Mouse (Mus musculus): ENCODE results near the gene Cpm. TPM values are rescaled to one million over a fixed set of nuclear protein-coding genes. Genes with fewer than 3 reads are reported as not detected.

The Cpm gene
- polyA plus RNA-seq, 1 experiment from 2014 or later: 38.3 TPM

DNA sequence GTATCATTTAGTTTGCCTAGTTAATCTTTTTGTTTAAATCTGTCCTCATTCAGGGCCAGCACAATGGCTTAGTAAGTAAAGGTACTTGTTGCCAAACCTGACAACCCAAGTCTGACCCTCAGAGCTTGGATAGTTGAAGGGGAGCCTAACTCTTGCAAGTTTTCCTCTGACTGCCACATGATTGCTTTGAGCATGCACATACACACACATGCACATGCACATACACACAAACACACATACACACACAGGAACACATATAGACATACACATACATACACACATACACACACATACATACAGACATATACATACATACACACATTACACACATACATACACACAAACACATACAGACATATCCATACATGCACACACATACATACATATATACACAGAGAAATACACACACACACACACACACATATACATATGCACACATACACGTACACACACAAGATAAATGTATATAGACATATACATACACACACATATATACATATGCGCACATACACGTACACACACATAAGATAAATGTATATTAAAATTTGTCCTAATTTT, 95.6 kb downstream of the Cpm start:
- ATAC-seq (ENCODE audit: insufficient number of reproducible peaks, low FRiP score, low TSS enrichment, low read depth) (no peak), DNase-seq (ENCODE audit: low spot score) (no peak)
- Histone ChIP-seq H3K9me3 (ENCODE audit: control insufficient read depth, low read length) (no peaks in the 10 kb centered on the region), H3K4me3 (ENCODE audit: low read depth, low read length) (no peak overlapping the region), H3K27me3 (ENCODE audit: control insufficient read depth, insufficient read depth, low read length) (no peaks in the 10 kb centered on the region), H3K36me3 (ENCODE audit: control insufficient read depth, insufficient read depth, low read length) (no peaks in the 10 kb centered on the region), H3K4me2 (ENCODE audit: low read depth, severe bottlenecking) (no peak overlapping the region), H3K9ac (ENCODE audit: low read length) (no peak overlapping the region), H3K27ac (replicated peaks; ENCODE audit: low read depth, low read length) (no peak overlapping the region), H3K4me1 (ENCODE audit: control insufficient read depth, insufficient read depth, low read length) (no peaks in the 10 kb centered on the region)
- WGBS: 90% methylated on average over 3 of the region's 3 CpGs

DNA sequence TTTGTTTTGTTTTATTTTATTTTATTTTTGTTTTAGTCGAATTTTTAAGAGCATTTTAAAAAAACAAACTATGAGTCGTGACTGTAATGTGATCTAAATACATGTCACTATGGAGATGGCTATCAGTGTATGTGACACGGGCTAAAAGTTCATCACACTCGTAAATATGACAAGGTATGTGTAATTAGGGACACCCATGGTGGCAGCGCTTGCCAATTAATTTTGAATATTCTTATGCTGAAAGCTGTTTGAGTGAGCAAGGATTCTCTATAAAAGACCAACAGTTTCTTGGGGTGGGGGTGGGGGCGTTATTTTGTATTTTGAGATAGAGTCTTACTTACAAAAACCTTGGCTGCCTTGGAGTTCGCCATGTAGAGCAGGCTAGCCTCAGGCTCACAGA, 96.4 kb downstream of the Cpm start:
- Histone ChIP-seq H3K4me2 (ENCODE audit: low read depth, severe bottlenecking) (no peak overlapping the region), H3K27ac (replicated peaks; ENCODE audit: low read depth, low read length) (no peak overlapping the region), H3K27me3 (ENCODE audit: control insufficient read depth, insufficient read depth, low read length) (no peaks in the 10 kb centered on the region), H3K9ac (ENCODE audit: low read length) (no peak overlapping the region), H3K36me3 (ENCODE audit: control insufficient read depth, insufficient read depth, low read length) (no peaks in the 10 kb centered on the region), H3K4me3 (ENCODE audit: low read depth, low read length) (no peak overlapping the region), H3K4me1 (ENCODE audit: control insufficient read depth, insufficient read depth, low read length) (no peaks in the 10 kb centered on the region), H3K9me3 (ENCODE audit: control insufficient read depth, low read length) (no peaks in the 10 kb centered on the region)
- ATAC-seq (ENCODE audit: insufficient number of reproducible peaks, low FRiP score, low TSS enrichment, low read depth) (no peak), DNase-seq (ENCODE audit: low spot score) (no peak)
- 77% methylated on average over 7 of the region's 7 CpGs for WGBS

DNA sequence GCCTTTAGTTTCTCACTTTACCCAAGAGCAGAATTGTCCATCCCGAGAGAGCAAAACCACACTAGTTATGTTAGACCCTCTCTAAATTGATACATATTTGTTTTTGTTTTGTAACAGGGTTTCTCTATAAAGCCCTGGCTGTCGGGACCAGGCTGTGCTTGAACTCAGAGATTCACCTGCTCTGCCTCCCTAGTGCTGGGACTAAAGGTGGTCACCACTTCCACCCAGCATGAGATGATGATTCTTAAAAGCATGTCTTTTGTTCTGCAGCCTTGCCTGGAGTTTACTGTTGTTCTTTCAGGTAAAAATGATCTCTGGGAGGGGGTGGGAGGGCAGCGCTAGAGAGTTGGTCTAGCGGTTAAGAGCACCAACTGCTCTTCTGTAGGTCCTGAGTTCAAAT, 97.0 kb downstream of the Cpm start:
- H3K4me3 ChIP-seq (ENCODE audit: low read depth, low read length): no peak overlapping the region
- no peaks in the 10 kb centered on the region for H3K4me1 ChIP-seq (ENCODE audit: control insufficient read depth, insufficient read depth, low read length)
- ATAC-seq (ENCODE audit: insufficient number of reproducible peaks, low FRiP score, low TSS enrichment, low read depth): no peak
- H3K9ac ChIP-seq (ENCODE audit: low read length): no peak overlapping the region
- H3K36me3 ChIP-seq (ENCODE audit: control insufficient read depth, insufficient read depth, low read length): no peaks in the 10 kb centered on the region
- DNase-seq (ENCODE audit: low spot score): no peak
- no peaks in the 10 kb centered on the region for H3K9me3 ChIP-seq (ENCODE audit: control insufficient read depth, low read length)
- no peaks in the 10 kb centered on the region for H3K27me3 ChIP-seq (ENCODE audit: control insufficient read depth, insufficient read depth, low read length)
- no peak overlapping the region for H3K4me2 ChIP-seq (ENCODE audit: low read depth, severe bottlenecking)
- no peak overlapping the region for H3K27ac ChIP-seq (replicated peaks; ENCODE audit: low read depth, low read length)
- WGBS: 91% methylated on average over 4 of the region's 4 CpGs

DNA sequence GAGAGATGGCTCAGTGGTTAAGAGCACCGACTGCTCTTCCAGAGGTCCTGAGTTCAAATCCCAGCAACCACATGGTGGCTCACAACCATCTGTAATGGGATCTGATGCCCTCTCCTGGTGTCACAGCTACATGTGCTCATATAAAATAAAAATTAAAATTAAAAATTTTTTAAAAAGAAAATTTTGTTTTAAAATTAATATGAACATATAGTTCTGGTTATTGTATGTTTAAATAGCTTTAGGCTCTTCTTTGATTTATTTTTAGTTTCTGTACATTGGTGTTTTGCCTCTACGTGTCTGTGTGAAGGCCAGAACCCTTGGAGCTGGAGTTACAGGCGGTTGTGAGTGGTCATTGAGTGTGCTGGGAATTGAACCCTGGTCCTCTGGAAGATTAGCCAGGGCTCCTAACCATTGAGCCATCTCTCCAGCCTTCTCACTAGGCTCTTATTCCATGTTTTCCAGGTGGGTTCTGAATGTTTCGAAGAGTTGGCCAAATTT, 97.6 kb downstream of the Cpm start:
- no peaks in the 10 kb centered on the region for H3K9me3 ChIP-seq (ENCODE audit: control insufficient read depth, low read length)
- H3K27ac ChIP-seq (replicated peaks; ENCODE audit: low read depth, low read length): no peak overlapping the region
- H3K4me2 ChIP-seq (ENCODE audit: low read depth, severe bottlenecking): no peak overlapping the region
- H3K4me1 ChIP-seq (ENCODE audit: control insufficient read depth, insufficient read depth, low read length): no peaks in the 10 kb centered on the region
- ATAC-seq (ENCODE audit: insufficient number of reproducible peaks, low FRiP score, low TSS enrichment, low read depth) (no peak), DNase-seq (ENCODE audit: low spot score) (no peak)
- H3K4me3 ChIP-seq (ENCODE audit: low read depth, low read length): no peak overlapping the region
- no peaks in the 10 kb centered on the region for H3K27me3 ChIP-seq (ENCODE audit: control insufficient read depth, insufficient read depth, low read length)
- WGBS: 95% methylated on average over 4 of the region's 4 CpGs
- H3K36me3 ChIP-seq (ENCODE audit: control insufficient read depth, insufficient read depth, low read length): no peaks in the 10 kb centered on the region
- H3K9ac ChIP-seq (ENCODE audit: low read length): no peak overlapping the region

DNA sequence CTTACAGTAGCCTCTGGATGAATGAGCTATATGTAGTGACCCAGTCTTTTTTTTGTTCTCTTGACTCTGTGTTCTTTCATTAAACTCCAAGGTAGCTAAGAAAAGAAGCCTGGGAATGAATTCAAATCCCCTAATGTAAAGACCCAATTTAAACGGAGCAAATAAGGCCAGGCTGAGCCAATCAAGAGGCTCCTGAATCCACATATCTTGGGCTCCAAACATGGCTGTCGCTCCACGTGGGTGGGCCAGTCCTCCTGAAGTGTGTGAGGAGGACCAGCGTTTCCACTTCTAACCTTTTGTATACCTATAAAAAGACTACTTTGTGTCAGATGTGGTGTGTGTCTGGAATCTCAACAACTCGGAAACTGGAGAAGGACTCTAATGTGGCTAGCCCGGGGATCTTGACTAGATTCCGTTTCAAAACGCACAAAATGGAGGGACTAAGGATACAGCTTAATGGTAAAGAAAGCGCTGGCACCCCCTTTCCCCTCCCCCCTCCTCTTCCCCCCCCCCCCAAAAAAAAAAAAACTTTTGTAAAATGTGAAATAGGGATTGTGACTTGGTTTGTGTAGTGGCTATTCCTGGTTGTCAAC, 98.3 kb downstream of the Cpm start:
- H3K4me1 ChIP-seq (ENCODE audit: control insufficient read depth, insufficient read depth, low read length): no peaks in the 10 kb centered on the region
- no peak overlapping the region for H3K4me2 ChIP-seq (ENCODE audit: low read depth, severe bottlenecking)
- no peaks in the 10 kb centered on the region for H3K9me3 ChIP-seq (ENCODE audit: control insufficient read depth, low read length)
- no peaks in the 10 kb centered on the region for H3K27me3 ChIP-seq (ENCODE audit: control insufficient read depth, insufficient read depth, low read length)
- no peak overlapping the region for H3K9ac ChIP-seq (ENCODE audit: low read length)
- ATAC-seq (ENCODE audit: insufficient number of reproducible peaks, low FRiP score, low TSS enrichment, low read depth) (no peak), DNase-seq (ENCODE audit: low spot score) (no peak)
- no peak overlapping the region for H3K4me3 ChIP-seq (ENCODE audit: low read depth, low read length)
- WGBS: 82% methylated on average over 9 of the region's 9 CpGs
- no peaks in the 10 kb centered on the region for H3K36me3 ChIP-seq (ENCODE audit: control insufficient read depth, insufficient read depth, low read length)
- no peak overlapping the region for H3K27ac ChIP-seq (replicated peaks; ENCODE audit: low read depth, low read length)

DNA sequence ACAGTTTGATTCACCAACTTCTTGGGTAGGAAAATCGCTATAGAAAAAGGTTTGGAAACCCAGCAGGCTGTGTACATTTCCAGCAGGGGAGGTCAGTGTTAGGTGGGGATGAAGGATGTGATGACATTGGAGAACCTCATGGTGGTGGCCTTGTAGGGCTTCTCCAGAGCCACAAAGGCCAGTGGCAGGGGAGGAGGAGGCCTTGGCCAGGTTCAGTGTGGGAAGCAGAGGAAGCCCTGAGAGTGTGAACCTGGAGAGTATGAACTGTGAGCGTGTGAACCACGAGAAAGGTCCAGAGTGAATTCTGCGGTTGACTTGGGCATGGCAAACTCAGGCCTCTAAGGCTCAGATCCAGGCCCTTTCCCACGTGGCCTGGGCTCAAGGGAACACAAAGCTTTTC, 99.3 kb downstream of the Cpm start:
- no peak overlapping the region for H3K4me2 ChIP-seq (ENCODE audit: low read depth, severe bottlenecking)
- H3K9me3 ChIP-seq (ENCODE audit: control insufficient read depth, low read length): no peaks in the 10 kb centered on the region
- DNase-seq (ENCODE audit: low spot score) (no peak), ATAC-seq (ENCODE audit: insufficient number of reproducible peaks, low FRiP score, low TSS enrichment, low read depth) (no peak)
- H3K27me3 ChIP-seq (ENCODE audit: control insufficient read depth, insufficient read depth, low read length): no peaks in the 10 kb centered on the region
- no peak overlapping the region for H3K9ac ChIP-seq (ENCODE audit: low read length)
- H3K27ac ChIP-seq (replicated peaks; ENCODE audit: low read depth, low read length): no peak overlapping the region
- 81% methylated on average over 5 of the region's 5 CpGs for WGBS
- no peaks in the 10 kb centered on the region for H3K4me1 ChIP-seq (ENCODE audit: control insufficient read depth, insufficient read depth, low read length)
- H3K36me3 ChIP-seq (ENCODE audit: control insufficient read depth, insufficient read depth, low read length): no peaks in the 10 kb centered on the region
- H3K4me3 ChIP-seq (ENCODE audit: low read depth, low read length): no peak overlapping the region

DNA sequence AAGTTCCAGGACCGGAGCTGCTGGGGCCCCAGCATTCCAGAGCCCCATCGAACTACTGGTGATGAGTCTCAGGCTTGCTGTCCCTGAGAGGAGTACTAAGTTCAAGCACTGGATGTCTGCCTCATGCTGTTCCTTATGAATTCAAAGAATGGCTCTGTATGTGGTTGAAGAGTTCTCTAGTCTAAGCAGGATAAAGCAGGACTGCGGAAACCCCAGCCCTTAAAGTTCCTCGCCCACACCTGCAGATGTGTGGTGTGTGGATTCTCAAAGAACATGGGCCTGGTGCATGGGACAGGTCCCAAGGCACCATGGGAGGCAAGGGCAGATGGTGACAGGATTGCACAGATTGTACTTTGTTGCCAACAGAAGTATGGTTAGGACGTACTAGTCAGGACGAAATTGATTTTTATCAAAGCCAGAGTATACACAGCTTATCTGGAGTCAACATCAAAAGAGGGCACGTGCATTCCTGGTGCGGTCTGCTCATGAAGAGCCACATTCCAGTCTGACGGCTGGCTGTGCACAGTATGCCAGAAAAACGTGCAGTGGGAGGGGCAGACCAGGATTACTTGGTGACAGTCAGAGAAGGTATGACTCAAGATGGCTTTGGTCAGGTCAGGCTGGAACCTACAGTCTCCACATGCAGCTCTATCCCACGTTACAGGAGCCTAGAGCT, 100.0 kb downstream of the Cpm start:
- no peak overlapping the region for H3K4me3 ChIP-seq (ENCODE audit: low read depth, low read length)
- no peak overlapping the region for H3K4me2 ChIP-seq (ENCODE audit: low read depth, severe bottlenecking)
- H3K36me3 ChIP-seq (ENCODE audit: control insufficient read depth, insufficient read depth, low read length): no peaks in the 10 kb centered on the region
- H3K27ac ChIP-seq (replicated peaks; ENCODE audit: low read depth, low read length): no peak overlapping the region
- 74% methylated on average over 11 of the region's 11 CpGs for WGBS
- H3K27me3 ChIP-seq (ENCODE audit: control insufficient read depth, insufficient read depth, low read length): no peaks in the 10 kb centered on the region
- DNase-seq (ENCODE audit: low spot score) (no peak), ATAC-seq (ENCODE audit: insufficient number of reproducible peaks, low FRiP score, low TSS enrichment, low read depth) (no peak)
- H3K9ac ChIP-seq (ENCODE audit: low read length): no peak overlapping the region
- H3K4me1 ChIP-seq (ENCODE audit: control insufficient read depth, insufficient read depth, low read length): no peaks in the 10 kb centered on the region
- H3K9me3 ChIP-seq (ENCODE audit: control insufficient read depth, low read length): no peaks in the 10 kb centered on the region

DNA sequence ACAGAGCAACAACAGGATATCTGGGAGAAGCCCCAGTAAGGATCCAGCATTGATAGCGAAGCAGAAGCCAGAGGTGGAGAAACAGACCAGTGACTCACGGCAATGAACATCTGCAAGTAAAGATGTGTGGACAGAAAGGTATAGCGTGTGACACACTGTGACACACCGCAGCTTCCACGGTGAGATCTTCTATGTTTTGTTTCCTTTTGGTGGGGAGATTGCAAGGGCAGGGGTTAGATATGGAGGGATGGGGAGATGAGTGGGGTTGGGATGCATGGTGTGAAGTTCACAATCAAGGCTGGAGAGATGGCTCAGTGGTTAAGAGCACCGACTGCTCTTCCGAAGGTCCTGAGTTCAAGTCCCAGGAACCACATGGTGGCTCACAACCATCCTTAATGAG, 100.8 kb downstream of the Cpm start:
- WGBS: 95% methylated on average over 7 of the region's 7 CpGs

More for the DNA sequence above, 100.8 kb downstream of the Cpm start:
- Histone ChIP-seq H3K9ac (ENCODE audit: low read length) (no peak overlapping the region), H3K4me2 (ENCODE audit: low read depth, severe bottlenecking) (no peak overlapping the region), H3K9me3 (ENCODE audit: control insufficient read depth, low read length) (no peaks in the 10 kb centered on the region), H3K4me3 (ENCODE audit: low read depth, low read length) (no peak overlapping the region), H3K36me3 (ENCODE audit: control insufficient read depth, insufficient read depth, low read length) (no peaks in the 10 kb centered on the region), H3K27me3 (ENCODE audit: control insufficient read depth, insufficient read depth, low read length) (no peaks in the 10 kb centered on the region), H3K4me1 (ENCODE audit: control insufficient read depth, insufficient read depth, low read length) (no peaks in the 10 kb centered on the region), H3K27ac (replicated peaks; ENCODE audit: low read depth, low read length) (no peak overlapping the region)
- no peak for DNase-seq (ENCODE audit: low spot score)
- ATAC-seq (ENCODE audit: insufficient number of reproducible peaks, low FRiP score, low TSS enrichment, low read depth): no peak

All from limb, embryonic 11.5 days (tissue).